In the genomic region with DNA sequence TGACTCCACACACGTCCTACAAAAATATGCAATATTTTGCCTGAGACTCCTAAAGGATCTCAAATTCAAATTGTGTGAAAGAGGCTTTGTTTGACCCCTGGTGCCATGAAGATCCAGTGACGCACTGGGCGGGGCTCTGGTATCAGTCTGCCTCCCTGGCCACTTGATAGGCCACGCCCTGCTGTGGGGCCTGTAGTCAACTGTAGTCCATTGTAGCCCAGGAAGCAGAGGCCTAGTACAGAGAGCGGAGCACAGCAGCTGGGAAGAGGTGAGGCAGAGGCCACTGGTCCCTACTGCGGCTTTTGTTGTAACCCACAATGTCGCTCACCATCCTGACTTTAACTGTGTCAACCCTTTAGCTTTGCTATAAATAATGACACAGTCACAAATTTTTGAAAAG, we compare ENCODE assay signal across 9 mouse cellular contexts.
DNase-seq lines count a peak whose midpoint lies in the region; ATAC-seq lines count a peak whose summit lies in the region.
"Had no signal": no experiment of that assay in that cellular context is flagged by ENCODE, and none has a peak within 500 bp of the region (broad histone marks: within the 10 kb centered on the region; RNA-seq: fewer than 3 reads in every experiment).

No protein-coding gene starts in this region.

- ATAC-seq in forebrain, embryonic 11.5 days (replicated peaks; ENCODE audit: low FRiP score): peak; percentile 87
- no peak for ATAC-seq in forebrain, embryonic 15.5 days (replicated peaks)
- ATAC-seq in megakaryocyte, adult 5-6 weeks (ENCODE audit: poor library complexity, severe bottlenecking): peak; percentile 47; the same call in 1 of the 2 replicates

- no peaks in the 10 kb centered on the region for H3K9me3 ChIP-seq in forebrain, embryonic 11.5 days (ENCODE audit: control insufficient read depth, low read length)
- no peaks in the 10 kb centered on the region for H3K9me3 ChIP-seq in forebrain, embryonic 15.5 days
- H3K9me3 ChIP-seq in erythroblast, embryonic 14.5 days (ENCODE audit: control insufficient read depth, low read length): no peaks in the 10 kb centered on the region
- H3K9me3 ChIP-seq: lung, embryonic 15.5 days had no signal

- no peaks in the 10 kb centered on the region for H3K36me3 ChIP-seq in forebrain, embryonic 11.5 days (ENCODE audit: control insufficient read depth, insufficient read depth, low read length)
- no peaks in the 10 kb centered on the region for H3K36me3 ChIP-seq in forebrain, embryonic 15.5 days
- no peaks in the 10 kb centered on the region; the same call in 1 of the 2 replicates for H3K36me3 ChIP-seq in erythroblast, embryonic 14.5 days (ENCODE audit: control insufficient read depth)
- H3K36me3 ChIP-seq: lung, embryonic 15.5 days had no signal

- 0 out of 2 replicates have a peak, but pooled peaks cover 1% of the 10 kb centered on the region for H3K4me1 ChIP-seq in forebrain, embryonic 11.5 days (replicated peaks; ENCODE audit: control insufficient read depth, insufficient read depth, low read length)
- no peaks in the 10 kb centered on the region for H3K4me1 ChIP-seq in forebrain, embryonic 15.5 days
- H3K4me1 ChIP-seq in erythroblast, embryonic 14.5 days (ENCODE audit: control insufficient read depth): peaks cover 65% of the 10 kb centered on the region
- H3K4me1 ChIP-seq: lung, embryonic 15.5 days had no signal

- H3K4me2 ChIP-seq in forebrain, embryonic 11.5 days (ENCODE audit: low read depth, low read length, severe bottlenecking): no peak overlapping the region
- H3K4me2 ChIP-seq in forebrain, embryonic 15.5 days (replicated peaks): no peak overlapping the region
- H3K4me2 ChIP-seq: lung, embryonic 15.5 days had no signal

- H3K4me3 ChIP-seq in forebrain, embryonic 11.5 days (ENCODE audit: low read depth, low read length): no peak overlapping the region
- H3K4me3 ChIP-seq in forebrain, embryonic 15.5 days: no peak overlapping the region
- peak overlapping the region; percentile 58 for H3K4me3 ChIP-seq in erythroblast, embryonic 14.5 days (replicated peaks)
- H3K4me3 ChIP-seq: lung, embryonic 15.5 days had no signal

- H3K9ac ChIP-seq in forebrain, embryonic 11.5 days (ENCODE audit: low read length): no peak overlapping the region
- no peak overlapping the region for H3K9ac ChIP-seq in forebrain, embryonic 15.5 days (replicated peaks)
- H3K9ac ChIP-seq: lung, embryonic 15.5 days had no signal

- H3K27me3 ChIP-seq in forebrain, embryonic 11.5 days (ENCODE audit: control insufficient read depth, insufficient read depth, low read length): no peaks in the 10 kb centered on the region
- no peaks in the 10 kb centered on the region for H3K27me3 ChIP-seq in forebrain, embryonic 15.5 days
- no peaks in the 10 kb centered on the region for H3K27me3 ChIP-seq in erythroblast, embryonic 14.5 days (ENCODE audit: control insufficient read depth)
- H3K27me3 ChIP-seq: lung, embryonic 15.5 days had no signal

- H3K27ac ChIP-seq in forebrain, embryonic 11.5 days (ENCODE audit: low read depth, low read length): no peak overlapping the region
- no peak overlapping the region for H3K27ac ChIP-seq in forebrain, embryonic 15.5 days (replicated peaks)
- H3K27ac ChIP-seq: lung, embryonic 15.5 days had no signal

- WGBS in forebrain, embryonic 11.5 days: 65% methylated on average over 7 of the region's 7 CpGs
- 71% methylated on average over 7 of the region's 7 CpGs for WGBS in forebrain, embryonic 15.5 days

- DNase-seq in forebrain, embryonic 11.5 days (ENCODE audit: low spot score): peak; percentile 68
- DNase-seq in ES-CJ7 (ENCODE audit: low read depth, low spot score): peak; percentile 90
- DNase-seq in urinary bladder, postnatal 25 days (ENCODE audit: low spot score): no peak
- DNase-seq in layer of hippocampus, postnatal 36 days: no peak
- no peak for DNase-seq in lung, postnatal 25 days (ENCODE audit: low spot score)

Comparison
In these comparisons a context has a peak if more than half of its experiments do, and no peak if none do; other contexts are left out.
1. DNase-seq: peak in forebrain, embryonic 11.5 days (single experiment) and ES-CJ7 (single experiment); none in urinary bladder, postnatal 25 days (single experiment), layer of hippocampus, postnatal 36 days (0 of 2) and lung, postnatal 25 days (single experiment).